Mouse (Mus musculus) layer of hippocampus, postnatal 25 days (tissue): ENCODE measurements around the gene Aif1. TPM values are rescaled to one million over a fixed set of nuclear protein-coding genes. Genes with fewer than 3 reads are reported as not detected.
A peak's percentile ranks its signal among the peaks of the same experiment; 100 is the strongest.

Source experiments
- DNase-seq, 2 experiments: peaks; one replicate each; pipeline ENCODE4 v3.0.0; 2022; ENCODE audit warnings: mixed read lengths in 2 of 2, low spot score in 1 of 2; ENCODE audit errors: extremely low spot score in 1 of 2
- total RNA-seq, 2 experiments: library from RNA; stranded (reverse); gene quantifications; 2 replicates each; pipeline ENCODE4 v1.2.3; 2021

The Aif1 gene
- total RNA-seq, 2 experiments from 2014 or later, result 10.4 to 10.8 TPM

DNA sequence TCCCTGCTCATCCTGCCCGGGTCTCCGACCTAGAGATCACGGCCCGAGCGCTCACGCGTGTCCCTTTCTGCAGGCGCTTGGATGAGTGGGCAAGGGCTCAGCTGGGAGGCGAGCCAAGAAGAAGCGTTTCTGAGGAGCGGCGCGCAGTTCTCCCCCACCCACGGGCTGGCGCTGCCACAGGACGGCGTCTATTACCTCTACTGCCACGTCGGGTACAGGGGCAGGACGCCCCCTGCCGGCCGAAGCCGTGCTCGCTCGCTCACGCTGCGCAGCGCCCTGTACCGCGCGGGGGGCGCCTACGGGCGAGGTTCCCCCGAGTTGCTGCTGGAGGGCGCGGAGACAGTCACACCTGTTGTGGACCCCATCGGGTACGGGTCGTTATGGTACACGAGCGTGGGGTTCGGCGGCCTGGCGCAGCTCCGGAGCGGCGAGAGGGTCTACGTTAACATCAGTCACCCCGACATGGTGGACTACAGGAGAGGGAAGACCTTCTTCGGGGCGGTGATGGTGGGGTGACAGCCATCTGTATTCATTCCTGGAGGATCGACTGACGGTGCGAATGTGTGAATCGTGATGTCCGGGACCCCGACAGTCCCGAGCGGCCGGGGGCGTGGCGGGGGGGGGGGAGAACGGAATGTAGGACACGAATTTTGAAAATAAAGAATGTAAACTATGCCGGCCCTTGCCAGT is 19.9 kb upstream of the Aif1 start:
- peak; percentile 78 to 82 for DNase-seq

DNA sequence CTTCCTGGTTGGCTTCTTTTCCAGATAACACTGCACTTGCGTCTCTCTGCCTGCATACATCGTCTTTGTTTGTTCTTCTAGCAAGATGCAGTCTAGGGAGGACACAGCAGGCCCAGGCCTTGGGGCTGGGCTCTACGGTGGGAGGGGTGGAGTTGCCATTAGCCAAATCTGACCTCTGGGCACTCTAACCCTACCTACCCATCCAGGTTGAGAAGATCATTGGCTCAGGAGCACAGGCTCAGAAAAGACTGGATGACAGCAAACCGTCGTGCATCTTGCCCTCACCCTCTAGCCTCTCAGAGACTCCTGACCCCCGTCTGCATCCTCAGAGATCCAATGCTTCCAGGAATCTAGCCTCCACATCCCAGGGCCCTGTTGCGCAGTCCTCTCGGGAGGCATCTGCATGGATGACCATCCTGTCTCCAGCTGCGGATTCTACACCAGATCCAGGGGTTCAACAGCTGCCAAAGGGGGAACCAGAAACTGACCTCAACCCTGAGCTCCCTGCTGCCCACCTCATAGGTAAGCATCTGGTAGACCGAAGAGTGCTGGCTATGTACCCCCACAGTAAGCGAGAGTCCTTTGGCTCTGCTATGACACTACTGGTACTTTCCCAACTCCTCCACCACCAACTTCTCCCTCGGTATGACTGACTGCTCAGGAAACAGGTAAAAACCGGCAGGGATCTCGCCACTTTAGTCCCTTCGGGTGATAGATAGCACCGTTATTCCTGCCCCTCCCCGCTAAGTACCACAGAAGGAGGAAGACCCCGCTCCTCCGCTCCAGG is 19.2 kb upstream of the Aif1 start:
- DNase-seq, result no peak

DNA sequence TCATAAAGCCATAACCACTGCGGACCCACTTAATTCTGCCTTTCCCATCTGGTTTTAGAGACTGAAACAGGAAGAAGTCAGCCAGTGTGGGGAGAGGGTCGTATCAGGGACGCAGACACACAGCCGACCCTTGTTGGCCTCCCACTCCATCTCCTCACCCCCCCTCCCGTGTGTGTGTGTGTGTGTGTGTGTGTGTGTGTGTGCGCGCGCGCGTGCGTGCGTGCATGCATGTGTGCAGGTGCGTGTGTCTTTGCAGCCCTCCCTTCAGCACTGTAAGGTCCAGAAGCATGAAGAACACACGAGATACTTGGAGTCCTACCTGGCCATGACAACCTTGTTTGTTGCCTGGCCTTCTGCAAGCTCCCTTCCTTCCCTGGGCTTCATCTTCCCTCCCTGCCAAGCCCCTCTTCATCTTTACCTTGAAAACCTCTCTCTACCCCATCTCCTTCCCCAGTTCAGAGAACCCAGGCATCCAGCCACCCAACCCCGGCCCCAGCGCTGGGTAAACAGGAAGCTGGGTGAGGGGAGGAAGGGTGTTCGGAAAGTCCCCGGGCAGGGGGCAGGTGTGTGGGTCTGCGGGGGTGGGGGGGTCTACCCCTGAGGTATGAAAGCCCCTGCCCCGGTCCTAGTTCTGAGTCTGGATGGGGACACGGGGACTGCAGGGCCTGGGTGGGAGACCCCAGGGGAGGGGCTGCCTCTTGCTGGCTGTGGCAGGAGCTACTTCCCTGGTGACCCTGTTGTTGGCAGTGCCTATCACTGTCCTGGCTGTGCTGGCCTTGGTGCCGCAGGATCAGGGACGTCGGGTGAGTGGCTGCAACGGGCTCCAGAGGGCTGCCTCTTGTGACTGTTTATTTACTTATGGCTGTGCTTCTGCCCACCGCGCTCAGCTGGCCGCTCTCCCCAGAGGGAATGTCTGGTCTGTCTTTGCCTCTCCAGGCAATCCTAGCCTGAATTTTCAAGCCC is 18.3 kb upstream of the Aif1 start, which contains the start of gene Ltb:
Gene Ltb, plus strand, starts transcription at position 559 of the 963 bp plus-strand sequence.
- DNase-seq, result no peak

DNA sequence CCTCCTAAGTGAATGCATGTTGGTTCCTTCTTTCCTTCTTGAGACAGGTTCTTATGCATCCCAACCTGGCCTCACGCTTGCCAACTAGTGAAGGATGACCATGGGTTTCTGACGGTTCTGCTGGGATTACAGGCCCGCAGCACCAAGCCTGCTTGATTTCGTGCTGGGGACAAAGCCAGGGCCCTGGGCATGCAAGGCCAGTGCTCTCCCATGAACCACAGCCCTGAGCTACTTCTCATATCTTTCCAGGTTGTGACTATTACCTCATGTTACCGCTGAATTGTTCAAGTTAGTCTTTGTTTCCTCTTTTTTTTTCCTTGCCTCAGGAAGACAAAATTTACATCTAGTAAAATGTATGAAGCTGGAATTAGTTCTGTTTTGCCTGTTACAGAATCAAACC is 17.1 kb upstream of the Aif1 start:
- no peak for DNase-seq

DNA sequence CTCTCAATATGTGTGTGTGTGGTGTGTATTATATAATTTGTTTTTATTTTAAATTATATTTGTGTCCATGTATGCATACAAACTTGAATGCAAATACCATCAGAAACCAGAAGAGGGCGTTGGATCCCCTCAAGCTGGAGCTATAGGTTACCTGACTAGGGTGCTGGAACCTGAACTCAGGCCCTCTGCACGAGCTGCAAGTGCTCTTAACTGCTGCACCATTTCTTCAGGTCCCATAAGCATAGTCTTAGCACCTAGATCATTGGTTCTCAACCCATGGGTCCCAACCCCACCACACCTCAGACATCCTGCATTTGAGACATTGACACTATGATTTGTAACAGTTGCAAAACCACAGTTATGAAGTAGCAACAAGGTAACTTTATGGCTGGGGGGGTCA is 15.9 kb upstream of the Aif1 start:
- DNase-seq, result no peak

DNA sequence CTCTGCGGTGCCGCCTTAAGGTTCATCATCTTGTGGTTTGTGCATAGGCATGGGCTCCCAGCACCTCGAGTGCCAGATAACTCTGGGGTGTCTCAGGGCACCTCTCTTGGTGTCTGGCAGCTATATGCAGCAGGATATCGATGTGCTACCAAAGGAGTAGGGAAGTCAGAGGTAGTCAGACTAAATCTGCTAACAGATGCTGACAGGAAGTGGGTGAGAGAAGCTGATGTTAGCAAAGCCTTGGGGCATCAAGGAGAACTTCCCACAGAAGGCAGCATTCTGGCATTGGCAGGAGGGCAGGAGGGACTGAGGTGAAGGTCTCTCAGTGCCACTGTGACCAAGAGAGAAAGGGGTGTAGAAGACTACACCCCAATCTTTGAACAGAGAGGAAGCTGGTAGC is 14.2 kb upstream of the Aif1 start:
- DNase-seq, result no peak

DNA sequence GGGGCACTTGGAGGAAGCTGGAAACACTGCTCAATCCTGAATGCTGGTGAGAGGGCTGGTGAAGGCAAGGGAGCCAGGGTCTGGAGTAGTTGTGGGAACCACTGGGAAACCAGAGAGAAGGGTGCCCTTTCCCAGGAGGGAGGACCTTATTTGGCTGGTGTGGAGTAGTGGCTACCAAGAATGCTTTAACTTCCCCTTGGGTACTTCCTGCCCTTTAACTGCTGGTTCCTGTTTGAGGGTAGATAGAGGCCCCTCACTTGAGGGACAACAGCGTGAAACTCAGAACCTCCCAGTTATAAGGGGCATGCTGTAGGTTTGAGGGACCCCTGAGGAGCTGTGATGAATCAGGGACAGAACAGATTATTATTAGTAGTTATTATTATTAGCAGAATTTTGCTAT is 13.3 kb upstream of the Aif1 start:
- DNase-seq, result no peak

DNA sequence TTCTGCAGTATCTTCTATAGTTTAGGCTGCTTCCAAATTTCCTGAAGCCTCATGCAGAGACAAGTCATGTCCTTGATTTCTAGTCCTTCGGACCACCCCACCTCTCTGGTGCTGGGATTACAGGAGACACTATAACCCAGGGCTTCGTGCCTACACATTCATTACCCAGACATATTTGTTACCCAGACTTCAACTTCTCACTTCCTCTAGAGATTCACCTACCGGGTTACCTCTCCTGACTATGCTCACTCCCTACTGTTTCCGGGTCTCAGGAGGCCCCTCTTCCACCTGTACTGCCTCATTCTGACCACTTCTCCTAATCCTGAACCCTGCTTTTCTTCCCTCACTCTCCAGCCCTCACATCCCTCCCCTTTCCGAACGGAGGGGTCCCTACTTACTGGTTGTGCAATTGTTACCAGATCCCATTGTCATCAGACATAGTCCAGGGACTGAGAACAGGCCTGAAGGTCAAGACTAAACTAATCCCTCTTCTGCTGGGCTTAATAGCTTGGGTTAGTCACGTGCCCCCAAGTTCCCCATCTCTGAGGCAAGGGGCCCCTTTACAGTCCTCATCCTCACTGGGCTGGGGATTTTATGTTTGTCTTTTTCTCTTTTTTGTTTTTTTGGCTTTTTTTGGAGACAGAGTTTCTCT is 12.2 kb upstream of the Aif1 start, which contains the start of gene Lst1:
Gene Lst1, minus strand, starts transcription at position 481 of the 652 bp plus-strand sequence.
- DNase-seq, result no peak

DNA sequence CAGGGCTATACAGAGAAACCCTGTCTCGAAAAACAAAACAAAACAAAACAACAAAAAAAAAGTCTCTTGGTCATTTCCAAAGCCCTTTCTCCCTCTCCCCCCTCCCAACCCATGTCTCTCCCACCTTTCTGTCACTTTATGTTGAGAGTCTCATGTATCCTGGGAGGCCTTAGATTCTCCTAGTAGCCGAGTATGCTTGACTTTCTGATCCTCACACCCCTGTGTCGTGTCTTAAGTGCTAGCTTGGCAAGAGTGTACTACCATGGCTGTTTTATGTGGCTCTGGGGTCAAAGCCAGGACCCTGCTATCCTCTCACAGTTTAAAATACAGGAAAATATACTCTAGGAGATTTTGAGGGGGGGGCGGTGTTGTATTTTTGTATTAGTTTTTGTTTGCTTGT is 11.5 kb upstream of the Aif1 start:
- DNase-seq, result no peak

DNA sequence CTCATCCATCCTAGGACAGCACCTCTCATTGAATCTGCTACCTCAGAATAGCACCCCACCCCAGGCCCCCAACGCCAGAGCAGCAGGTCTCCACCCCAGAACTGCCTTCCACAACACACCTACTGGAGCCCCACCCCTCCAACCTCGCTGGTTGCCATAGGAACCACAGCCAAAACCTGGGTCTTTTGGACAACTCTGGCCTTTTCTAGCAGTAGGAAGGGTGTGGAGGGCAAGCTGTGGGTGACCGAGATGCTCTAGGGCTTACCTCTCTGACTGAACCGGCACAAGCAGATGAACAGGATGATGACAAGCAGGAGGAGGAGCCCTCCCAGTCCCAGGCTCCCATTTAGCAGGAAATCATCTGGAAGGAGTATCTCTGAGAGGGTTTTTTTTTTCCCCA is 10.8 kb upstream of the Aif1 start:
- no peak for DNase-seq

DNA sequence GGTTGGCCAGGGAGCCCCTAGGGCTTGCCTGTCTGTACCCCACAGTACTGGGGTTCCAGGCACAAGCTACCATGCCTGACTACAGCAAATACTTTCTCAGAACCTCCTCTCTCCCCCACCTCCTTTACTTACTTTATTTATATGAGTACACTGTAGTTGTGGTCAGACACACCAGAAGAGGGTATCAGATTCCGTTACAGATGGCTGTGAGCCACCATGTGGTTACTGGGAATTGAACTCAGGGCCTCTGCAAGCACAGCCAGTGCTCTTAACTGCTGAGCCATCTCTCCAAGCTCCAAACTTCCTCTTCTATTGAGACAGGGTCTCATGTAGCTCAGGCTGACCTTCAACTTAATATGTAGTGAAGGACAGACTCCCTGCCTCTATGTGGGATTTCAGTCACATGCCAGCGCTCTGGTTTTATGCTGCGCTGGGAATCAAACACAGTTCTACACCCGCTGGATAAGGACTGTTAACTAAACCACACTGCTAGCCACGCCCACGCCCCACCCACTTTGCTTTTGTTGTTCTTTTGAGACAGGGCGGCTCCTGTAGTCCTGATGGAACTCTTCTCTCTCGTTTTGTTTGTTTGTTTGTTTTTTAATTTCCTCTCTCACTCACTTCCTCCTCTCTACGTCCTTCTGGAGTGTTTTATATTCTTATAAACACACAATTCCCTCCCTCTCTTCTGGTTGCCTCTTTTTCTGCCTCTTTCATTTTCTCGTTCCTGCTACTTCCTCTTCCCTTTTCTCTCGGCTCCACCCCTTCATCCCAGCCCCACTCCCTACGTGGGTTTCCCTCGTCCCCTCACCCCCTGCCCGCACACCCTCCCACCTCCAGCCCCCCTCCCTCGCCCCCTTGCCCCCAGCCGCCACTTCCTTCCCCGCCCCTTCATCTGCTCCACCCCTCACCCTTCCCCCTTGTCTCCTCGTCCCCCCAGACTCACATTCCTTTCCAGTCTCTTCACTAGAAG is 10.1 kb upstream of the Aif1 start:
- DNase-seq, result no peak

DNA sequence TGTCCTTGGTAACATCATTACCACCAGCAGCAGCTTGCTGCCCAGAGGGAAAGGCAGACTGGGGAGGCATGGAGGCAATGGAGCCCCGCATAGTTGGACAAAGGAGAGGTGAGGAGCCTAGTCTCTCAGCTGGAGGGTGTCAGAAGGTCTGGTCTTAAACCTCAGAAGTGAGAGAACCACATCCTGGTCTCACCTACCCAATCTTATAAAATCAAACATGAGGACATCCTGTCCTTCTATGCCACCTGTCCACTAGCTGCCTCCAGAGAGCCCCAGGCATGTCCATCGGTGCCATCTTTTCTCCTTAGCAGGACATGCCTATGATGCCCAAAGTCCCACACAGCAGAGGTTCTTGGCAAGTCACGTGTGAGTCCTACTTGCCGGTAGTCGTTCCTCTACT is 4.2 kb upstream of the Aif1 start:
- no peak for DNase-seq

DNA sequence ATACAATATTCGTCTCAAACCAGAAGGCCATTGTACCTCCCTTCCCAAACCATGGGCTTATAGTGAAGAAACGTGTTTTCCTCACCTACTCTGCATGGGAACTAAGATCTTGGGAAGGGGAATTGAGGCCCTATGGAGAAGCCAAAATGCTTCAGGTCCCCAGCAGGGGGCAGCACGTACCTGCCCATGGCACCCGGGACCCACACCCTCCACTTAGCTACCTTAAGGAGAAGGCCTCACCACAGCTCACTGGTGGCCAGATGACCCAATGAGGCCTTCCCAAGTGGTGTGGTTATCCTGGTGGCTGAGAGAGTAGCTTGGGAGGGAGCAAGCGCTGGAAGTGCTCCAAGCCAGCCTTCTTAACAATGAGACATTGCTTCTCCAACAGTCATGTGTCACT is 2.7 kb upstream of the Aif1 start:
- peak in 1 of 2 experiments; percentile 57 for DNase-seq

DNA sequence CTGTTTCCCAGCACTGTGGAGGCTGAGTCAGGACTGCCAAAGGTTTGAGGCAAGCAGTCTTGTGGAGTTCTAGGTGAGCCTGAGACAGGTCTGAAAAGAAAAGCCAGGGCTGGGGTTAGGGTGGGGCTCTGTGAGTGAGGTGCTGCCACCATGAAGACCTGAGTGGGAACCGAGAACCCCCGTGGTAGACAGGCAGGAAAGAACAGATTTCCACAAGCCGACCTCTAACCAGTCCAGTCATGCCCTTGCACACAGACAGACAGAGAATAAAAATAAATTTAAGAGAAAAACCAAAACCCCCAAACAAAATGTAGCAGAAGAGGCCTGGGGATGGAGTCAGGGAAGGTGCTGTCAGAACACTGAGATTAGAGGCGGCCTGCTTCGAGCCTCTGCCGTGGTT is 486 bp downstream of the Aif1 start:
- DNase-seq, result no peak

DNA sequence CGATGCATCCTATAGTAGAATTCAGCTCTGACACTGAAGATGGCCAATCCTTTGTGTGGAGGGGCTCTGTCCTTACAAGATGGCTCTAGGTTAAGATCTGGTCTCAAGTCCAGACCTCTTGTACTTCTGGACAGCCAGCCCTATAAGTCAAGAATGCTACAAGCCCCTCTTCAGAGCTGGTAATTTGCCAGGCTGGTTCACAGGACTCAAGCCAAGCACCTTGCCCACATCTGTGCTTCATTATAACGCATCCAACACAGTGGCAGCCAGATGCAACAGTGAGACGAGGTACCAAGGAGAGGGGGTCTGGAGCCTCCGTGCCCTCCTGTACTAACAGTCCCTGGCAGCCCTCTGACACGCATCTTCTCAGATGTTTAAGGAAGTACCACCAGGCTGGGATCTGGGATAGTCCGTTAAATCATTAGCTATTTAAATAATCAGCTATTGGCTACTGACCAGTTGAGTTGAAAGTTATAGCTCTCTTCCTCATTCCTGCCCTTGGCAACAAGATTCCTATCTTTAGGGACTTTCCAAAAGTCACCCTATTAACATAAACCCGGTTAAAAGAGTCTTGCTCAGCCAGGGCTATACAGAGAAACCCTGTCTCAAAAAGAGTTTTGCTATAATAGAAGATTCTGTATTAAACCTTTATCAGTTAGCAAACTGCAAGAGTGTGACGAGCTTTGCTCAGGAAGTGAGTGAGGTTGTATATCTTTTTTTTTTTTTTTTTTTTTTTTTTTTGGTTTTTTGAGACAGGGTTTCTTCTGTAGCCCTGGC is 1.5 kb downstream of the Aif1 start:
- no peak for DNase-seq

DNA sequence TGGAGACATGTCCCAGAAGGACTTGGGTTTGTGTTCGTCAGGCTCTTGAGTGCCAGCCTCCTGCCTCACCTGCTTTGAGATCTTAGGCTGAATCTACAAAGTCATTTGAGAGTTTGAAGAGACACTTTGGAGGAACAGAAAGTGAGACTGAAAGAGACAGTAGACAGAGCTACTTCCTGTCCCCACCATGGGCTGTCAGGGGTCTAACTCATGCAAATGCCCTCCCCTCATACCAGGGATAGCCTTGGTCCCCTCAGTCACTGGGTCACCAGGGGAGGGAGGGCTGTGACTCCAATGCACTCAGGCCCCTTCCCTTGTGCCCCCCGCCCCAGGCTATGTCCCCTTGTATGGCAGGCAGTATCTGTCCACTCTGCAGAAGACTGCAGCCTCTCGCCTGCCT is 2.5 kb downstream of the Aif1 start:
- no peak for DNase-seq

DNA sequence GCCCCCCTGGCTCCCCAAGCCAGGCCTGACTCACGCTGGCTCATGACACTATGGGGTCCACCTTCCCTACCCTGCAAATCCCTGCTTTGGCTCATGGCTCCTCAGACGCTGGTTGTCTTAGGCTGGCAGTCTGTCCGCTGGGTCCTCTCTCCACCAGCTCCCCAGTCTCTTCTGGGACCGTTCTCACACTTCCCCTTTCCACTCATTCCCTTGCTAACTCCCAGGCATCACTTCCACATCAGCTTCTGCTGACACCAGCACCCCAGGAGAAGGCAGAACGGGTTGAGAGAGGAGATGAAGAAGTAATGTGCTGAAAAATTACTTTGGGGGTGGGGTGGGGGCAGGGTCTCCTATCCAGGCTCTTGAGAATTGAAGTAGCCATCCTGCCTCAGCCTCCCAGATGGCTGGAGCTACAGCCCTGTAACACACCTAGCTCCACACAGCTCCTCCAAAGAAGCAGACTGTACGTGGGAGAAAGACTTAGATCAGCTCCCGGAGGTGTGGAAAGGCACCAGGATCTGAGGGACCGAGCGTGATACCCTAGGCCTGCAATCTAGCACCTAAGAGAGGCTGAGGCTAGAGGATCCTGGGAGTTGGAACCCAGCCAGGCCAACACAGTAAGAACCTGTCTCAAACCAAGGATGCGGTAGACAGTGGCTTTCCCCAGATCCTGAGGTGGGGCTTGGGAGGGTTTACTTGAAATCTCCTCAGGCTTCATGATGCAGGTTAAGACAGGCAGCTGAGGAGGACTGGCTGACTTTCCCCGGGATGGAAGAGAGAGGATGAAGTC is 3.2 kb downstream of the Aif1 start:
- no peak for DNase-seq
